Mouse (Mus musculus): ENCODE measurements at regions not wholly inside any gene's neighbourhood (a gene's known extent, or its start where the extent isn't known, plus 50 kb on each side); places are given as distances from the start of the nearest gene placed in this dataset.

DNA sequence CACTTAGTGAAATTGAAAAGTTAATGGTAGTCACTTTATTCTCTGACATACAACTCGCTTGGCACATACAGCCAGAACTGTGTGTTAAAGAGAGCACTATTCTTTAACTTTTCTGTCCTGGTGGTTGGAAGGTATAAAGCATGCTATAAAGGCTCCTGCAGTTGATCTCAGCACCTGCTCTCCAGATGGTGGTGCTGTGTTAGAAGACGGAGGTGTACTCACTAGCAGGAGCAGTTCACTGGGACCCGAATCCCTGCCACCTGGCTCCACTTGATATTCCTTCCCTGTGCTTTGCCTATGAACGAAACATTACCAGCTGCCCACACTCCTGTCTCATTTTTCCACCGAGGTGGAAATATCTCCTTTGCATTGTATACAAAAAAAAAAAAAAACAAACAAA lies 373.2 kb upstream of the Adamts16 start:
- no peak for DNase-seq

DNA sequence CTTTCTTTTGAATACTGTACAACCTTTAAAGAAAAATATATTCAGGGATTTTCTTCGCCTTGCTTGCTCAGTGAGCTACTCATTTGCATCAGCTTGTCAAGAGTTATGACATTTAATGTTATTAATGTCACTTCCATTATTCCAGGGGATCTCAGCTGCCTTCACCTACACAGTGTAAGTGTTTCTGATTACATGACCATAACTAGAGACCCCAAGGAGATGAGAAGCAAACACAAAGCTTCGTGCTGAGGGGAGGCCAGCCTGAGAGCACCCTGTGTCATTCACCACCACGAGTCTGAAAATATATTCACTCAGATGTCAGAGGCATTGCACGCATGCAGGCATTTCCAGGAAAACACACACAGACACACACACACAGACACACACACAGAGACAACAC lies 369.8 kb upstream of the Adamts16 start:
- DNase-seq, result no peak

DNA sequence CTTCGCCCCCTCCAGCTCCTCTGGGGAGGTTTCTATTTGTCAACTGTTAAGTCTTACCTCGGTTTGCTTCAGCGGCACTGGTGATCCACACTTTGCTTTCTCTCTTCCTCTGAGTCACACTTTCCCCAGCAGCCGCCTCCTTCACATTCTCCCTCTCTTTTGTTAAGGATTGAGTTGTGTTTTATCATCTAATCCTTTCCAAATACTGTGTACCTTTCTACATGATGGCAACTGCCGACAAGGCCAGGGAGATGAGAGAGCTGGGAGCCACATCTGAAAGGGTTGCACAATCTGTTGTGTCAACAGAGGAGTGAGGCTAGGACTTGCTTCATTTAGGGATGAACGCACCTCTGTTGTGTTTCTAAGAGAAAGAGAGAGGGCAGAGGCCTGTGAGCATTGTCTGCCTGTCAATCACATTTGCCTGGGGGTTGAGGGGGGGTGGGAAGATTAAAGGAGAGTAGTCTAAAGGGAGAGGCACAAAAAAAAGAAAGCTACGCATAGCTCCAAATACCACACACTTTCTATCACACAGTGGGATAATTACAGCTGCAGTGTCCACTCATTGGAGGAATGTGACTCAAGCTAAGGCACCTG lies 369.1 kb upstream of the Adamts16 start:
- no peak for DNase-seq

DNA sequence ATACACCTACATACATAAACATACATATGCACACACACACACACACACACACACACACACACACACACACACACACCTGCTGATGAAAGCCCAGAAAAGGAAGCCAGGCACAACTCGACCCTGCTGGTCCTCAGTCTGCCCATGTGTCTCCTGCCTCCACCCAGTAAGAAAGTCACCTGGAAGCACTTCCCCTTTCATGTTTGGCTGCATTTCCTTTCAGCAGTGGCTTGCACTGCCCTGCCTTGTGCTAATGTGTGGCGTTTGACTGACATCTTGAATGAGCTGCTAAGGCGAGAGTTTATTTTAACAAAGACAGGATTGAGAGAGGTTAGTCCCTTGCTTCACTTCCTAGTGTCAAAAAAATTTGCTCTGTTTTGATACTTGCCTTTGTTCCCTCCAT lies 364.1 kb upstream of the Adamts16 start:
- no peak for DNase-seq

DNA sequence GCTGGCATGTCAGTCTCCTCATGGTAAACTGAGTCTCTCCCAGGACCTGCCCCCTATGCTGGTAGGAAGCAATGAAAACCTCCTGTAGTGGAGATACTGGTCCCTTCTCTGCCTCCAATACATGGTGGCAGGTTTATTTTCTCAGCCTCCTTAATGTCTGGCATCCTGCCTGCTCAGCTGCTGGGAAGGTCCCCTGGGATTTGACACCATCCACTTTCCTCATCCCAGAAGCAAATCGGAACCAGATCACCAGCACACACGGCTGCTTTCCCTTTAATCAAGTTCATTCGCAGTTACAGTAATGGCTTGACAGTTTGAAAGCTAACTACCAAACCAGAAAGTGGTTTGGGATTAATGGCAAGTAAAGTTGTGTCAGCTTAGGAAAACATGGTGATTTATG lies 359.0 kb upstream of the Adamts16 start:
- DNase-seq, result no peak

DNA sequence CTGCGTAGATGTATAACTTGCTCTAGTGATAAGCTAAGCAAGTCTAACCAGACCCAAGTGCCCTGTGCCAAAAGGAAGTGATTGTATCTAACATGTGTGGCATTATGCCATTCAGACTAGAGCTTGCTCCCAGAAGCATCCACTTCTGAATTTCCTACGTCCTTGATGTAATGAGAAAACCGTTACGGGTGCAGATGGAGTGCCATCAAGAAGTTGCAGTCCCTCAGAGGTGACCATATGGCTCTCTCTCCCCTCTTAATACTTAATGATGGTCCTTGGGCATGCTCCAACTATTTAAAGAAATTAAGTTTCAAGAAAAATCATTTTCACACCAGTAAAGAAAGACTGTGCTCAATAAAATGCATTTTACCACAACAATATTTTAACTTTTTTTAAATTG lies 354.1 kb upstream of the Adamts16 start:
- no peak for DNase-seq

DNA sequence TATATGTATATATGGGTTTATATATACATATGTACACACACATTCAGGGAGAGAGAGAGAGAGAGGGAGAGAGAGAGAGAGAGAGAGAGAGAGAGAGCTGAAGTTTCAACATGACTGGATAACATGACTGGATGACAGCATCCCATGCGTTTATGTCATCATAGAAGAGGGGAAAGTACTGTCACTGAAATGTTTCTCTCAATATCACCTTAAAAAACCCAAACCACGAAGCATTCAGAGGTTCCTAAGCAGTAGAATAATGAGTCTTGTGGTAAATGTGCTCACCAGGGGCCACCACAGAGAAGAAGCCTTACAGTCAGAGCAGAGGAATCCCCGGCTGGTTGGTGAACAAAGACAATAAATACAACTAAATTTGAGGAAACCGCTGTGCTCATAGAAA lies 342.9 kb upstream of the Adamts16 start:
- no peak for DNase-seq

DNA sequence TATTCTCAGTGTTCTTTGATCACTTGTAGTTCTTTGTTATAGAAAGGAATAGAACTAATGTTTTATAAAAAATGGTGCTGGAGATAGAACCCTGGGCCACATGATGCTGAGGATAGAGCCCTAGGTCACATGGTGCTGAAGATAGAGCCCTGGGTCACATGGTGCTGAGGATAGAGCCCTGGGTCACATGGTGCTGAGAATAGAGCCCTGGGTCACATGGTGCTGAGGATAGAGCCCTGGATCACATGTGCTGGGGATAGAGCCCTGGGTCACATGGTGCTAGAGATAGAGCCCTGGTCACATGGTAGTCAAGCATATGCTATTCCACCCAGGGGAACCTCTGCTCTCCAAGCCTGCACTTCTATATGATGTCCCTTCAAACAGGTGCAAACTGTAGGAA lies 337.5 kb upstream of the Adamts16 start:
- DNase-seq, result no peak

DNA sequence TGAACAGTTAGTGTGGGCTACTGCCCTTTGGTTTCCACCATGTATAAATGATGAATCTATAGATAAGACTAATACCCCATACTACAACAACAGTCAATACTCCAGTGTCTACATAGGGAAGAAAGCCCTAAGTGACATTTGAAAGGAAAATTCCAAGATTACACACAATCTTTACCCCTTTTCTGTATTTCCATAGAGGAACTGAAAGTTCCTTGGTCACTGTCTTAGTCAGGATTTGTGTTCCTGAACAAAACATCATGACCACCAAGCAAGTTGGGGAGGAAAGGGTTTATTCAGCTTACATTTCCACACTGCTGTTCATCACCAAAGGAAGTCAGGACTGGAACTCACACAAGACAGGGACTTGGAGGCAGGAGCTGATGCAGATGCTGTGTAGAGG lies 332.7 kb upstream of the Adamts16 start:
- DNase-seq, result no peak

DNA sequence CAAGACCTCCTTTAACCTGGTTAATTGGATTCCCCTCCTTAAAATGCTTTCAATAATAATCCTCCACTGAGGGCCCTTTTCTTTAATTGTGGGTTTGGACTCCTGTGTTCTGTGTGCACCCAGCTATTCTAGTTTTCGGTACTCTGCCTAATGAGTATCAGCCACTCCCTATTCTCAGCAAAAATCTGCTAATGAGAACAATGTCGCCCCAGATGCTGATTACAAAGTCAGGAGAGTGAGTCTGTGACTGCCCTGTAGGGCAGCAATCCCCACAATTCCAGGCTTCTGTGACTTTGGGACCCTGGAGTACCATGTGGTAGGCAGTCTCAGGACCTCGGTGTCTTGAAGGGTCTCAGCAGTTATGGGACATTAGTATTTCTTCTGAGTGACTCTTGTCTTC lies 324.6 kb upstream of the Adamts16 start:
- DNase-seq, result no peak

DNA sequence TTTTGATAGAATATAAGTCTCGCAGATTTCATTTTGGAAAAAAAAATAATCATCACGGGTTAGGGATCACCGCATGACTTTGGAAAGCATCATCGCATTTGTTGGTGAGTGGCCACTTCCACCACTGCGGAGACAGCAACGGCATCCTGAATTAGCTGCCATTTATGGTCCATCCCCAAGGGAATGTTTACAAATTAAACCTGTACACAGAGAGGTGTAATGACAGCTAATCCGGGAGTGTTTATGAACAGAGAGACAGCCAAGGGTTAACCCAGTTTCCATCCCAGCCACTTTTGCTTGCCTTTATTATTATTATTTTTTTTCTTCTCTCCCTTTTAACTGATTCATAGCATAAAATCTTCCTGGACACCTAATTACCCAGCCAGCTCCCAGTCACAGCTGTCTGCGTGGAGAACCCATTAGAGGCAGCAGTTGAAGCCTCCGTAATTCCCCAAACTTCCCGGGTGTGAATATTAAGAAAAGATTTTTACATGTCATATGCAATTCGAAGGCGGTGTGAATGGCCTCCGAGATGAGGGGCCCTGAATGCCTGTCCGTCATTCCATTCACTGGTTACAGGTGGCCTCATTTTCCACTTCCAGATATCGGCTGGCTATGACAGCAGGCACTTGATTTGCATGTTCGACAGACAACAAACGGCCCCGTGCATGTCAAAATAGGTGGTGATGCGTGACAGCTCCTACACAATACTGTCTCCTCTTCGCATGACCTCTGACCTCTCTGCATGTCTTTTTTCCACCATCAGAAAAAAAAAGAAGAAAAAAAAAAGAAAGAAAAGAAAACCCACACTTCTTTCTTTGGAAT lies 323.7 kb upstream of the Adamts16 start:
- no peak for DNase-seq

DNA sequence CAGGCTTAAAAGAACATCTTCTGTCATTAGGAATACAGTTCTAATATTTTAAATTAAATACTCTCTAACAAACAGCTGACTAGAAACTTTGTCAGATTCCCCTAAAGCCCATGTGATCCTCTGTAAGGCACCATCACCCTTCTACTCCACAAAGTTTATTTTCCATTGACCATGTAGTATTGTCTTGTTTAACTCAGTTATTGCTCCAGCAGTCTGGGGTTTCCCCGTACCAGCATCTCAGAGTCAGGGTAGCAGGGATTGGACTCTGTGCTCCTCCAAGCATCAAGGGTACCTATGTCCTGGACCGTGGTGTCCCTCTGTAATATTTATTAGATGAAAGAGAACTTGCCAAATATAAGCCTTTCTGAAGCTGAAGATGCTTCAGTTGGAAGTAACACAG lies 322.4 kb upstream of the Adamts16 start:
- DNase-seq, result no peak

DNA sequence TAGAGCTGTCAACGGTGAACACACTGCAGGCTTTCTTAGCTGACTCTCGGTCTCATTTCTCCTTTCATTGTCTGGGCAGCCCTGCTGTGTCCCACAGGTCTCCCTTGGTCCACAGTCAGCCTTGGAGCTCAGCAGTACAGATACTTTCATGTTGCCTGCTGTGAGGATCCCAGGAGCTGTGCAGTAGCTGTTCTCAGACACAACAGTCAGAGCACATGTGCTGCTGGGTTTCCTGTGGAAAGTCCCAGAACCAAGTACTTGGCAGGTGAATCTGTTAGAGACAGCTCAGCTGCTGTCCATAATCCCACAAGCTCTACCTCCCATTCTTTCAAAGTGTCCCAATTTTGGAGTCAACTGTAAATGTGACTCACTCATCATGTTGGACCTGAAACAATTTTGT lies 321.3 kb upstream of the Adamts16 start:
- DNase-seq, result no peak

DNA sequence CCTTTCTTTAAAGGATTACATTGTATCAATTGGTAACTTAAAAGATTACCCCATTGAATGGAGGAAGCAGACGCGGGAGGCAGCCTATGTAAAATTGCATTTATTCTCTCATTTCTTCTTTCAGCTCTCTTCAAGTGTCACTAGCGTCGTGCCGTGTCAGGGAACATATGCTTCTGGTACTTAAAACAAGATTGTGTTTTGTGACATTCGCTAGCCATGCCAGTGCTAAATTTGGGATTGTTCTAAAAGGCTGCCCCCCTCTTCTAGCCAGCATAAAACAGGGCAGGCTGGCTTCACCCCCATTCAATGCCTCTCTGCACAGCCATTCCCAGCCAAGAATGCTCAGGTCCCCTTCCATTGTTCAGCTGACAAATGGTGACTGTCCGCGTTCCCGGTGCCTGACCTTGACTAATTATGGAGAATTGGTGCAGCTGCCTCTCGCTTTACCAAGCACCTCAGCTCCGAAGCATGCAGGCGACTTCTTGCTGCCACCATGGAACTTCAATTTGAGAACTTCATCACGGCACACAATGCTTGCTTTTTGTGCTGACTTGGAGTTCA lies 316.8 kb upstream of the Adamts16 start:
- DNase-seq, result peak in 1 of 2 experiments; percentile 8

DNA sequence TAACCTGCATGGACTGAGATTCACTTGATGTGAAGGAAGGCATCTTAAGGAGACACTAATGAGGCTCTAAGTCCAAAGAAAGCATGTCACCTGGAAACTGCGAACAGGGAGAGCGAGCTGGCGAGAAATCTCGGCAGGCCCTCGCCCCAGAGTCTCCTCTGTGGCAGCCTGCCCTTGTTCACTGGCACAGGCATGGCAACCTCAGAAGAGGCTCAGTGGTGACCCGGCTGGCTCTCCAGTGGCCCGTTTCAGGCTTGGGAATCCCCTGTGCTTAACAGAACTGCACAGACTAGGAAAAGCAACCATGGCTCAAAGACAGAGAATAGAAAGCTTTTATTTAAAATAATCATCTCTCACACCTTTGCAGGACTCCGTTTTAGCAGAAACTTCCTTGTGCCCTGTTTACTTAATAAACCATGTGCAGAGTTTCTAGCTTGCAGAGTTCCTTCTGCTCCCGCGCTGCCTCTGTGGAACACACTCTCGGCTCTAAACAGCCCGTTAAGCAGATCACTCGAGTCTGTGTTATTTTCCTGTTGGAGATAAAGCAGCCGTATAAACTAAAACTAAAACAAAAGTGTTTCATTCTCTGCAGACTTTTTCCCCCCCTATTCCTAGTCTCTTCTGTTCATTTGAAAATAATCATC lies 316.2 kb upstream of the Adamts16 start:
- peak; percentile 20 to 41 for DNase-seq

DNA sequence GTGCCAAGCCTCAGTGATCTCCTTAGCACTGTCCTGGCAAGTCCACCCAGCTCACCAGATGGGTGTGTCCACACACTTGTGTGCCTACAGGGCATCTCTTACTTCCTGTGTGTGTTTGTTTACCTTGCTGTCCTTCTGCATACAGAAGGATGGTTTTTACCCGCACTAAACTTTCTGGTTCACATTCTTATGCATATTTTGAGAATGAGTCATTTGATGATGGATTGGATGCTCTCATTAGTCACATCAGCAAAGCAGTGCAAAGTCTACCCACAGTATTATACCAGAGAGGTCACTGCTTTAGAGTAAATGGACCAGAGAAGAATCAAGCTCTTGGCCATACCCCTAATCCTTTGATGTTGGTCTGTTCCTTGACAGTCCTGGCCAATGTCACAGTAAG lies 308.5 kb upstream of the Adamts16 start:
- no peak for DNase-seq

DNA sequence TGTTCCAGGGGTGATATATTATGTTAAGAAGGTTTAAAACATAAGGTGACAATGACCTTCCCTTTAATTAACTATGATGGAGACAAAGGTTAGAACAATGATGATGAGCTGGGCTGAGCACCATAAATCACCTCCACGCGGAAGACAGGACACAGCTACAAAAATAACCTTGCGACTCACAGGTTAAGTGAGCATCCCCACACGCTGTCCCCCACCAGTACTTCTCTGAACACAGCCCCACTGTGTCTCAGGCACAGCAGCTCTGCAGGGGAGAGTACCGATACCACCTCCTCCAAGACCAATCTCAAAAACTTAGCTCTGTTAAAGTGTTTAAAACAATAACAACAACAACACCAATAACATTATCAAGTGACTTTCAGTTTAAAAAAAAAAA lies 307.7 kb upstream of the Adamts16 start:
- no peak for DNase-seq

DNA sequence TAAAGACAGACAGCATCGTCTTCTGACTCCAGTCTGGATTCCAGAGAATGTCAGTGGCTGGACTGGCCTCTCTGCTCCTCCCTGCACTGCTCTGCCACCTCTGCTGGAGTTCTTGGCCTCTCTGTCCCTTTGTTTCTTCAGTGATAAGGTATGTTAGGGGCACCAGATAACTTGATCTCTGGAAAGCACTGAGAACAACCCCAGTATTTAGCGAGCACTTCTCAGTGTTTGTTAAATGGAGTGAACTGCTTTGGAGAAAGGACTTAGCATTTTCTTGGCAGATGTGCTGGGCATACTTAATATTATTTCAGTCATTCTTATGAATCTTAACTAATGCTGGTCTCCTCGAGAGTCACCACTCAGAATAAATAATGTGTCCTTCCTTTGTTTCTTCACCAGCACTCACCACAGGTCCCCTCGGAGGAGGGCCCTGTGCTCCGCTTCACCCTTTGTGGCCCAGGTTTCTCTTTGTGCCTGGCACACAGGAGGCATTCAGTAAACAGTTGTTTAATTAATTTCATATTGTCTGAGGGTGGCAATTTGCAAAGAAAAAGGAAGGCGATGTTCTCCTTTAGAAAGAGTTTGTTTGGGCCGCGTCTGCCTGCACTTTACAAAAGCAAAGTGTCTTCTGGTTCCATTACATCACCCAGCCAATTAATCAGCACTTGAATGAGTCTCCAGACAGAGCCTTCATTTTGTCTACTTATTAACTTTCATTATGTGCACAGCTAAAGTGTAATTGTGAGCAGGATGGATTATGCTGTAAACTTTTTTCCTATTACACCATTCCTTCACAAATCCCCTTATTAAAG lies 307.1 kb upstream of the Adamts16 start:
- peak in 1 of 2 experiments; percentile 3 for DNase-seq

DNA sequence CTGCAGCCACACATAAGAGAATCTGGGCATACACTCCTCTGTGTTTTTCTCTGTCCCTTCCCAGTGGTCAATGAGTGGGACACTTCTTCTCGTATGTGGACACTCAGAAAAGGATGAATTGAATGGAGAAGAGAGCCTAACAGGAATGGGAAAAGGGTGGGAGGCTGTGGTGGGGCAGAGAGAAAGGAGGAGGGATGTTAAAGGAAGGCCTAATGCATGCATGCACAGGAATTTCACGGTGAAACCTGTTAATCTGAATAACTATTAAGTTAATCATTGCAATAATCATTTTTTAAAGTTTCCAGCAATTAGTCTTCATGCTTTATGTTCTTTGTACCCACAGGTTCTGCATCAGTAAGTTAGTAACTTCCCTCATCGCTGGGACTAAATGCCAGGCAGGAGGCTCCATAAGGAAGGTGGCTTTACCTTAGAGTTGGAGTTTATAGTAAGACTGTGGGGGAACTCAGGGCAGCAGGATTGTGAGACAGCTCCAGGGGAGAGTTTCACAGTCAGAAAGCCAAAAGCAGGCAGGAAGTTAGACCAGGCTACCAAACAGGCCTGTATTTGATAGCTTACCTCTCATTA lies 305.3 kb upstream of the Adamts16 start:
- no peak for DNase-seq

DNA sequence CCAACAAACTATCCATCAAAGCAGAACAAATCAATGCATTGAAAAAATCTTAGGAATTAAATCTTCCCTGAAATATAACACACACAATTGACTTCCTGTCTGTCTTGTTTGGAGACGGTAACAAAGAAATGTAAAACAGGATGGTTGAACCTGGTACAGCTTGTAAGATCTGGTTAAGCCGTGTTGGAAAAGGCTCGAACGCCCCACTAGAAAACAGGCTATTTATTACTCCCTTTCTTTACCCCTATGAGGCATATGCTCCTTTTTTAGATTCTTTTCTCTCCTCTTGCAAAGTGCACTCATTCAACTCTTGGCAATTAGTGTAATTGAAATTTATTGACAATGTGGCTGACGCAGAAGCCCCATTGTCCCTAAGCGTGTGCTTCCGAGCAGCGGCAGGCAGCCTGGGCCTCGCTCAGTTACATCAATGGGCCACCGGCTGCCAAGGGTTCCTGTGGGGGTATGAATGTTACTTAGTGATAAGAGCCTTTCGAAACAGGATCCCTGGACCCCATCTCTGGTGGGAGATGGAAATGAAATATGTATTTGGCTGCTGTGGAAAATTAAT lies 297.2 kb upstream of the Adamts16 start:
- DNase-seq, result no peak

DNA sequence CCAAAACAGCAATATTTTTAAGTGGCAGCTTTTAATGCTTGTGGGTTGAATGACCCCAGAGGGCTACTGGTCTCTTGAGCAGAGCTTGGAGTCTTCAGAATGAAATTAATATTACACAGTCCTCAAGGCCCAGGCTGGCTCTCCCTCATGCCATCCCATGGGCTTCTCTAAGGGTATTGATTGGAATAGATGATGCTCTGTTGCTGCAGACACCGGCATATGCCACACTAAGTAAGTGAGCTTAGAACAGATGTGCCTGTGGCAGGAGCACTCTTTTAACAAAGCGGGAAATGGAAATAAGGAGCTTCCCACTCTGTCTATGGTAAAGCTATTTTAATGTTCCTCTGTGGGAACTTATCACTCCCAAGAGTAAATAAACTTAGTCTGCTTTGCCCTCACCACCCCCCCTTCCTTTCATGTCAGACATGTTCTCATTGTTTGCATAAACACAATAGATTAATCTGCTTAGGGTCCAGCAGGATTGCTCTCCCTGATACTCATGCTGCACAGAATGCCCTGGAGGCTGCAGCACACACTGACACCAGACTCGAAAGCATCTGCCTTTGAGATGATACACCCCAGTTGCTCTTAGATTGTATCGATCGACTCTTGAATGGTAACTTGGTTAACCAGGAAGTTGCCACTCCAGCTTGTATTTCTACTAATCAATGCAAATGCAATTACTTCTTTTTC lies 294.5 kb upstream of the Adamts16 start:
- DNase-seq, result no peak

DNA sequence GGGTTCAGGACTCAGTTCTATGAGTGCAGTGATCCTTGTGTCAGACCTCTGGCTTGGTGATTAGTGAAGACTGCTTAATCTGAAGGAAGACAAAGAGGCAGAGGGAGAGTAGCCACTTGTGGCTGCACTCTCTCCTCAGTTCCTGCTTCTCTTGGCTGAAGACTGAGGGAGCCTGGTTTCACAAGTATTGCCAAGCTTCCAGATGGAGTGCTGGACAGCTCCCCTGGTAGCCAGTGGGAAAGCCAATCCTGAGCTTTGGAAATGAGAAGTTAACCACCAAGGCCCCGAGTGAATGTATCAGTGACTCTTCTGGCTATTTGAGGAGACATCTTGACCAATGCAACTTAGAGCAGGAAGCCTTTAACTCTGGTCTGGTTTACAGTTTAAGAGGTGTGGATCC lies 279.9 kb upstream of the Adamts16 start:
- peak in 1 of 2 experiments; percentile 21 for DNase-seq
